Mouse (Mus musculus): Measurements from ENCODE around the gene Npas3.

- TF ChIP-seq GATA1 (IDR thresholded peaks at IDR 0.05; ENCODE audit: low read length) = no peak
- TF ChIP-seq TAL1 (IDR thresholded peaks at IDR 0.05; ENCODE audit: low read length) = no peak
Observed at GRCm38 (mm10) chr12:53678166-53678565, 429.7 kb downstream of the Npas3 start.
